Mouse (Mus musculus) thymus, adult 2 months (tissue): ENCODE results near the gene Treml4.

Source experiments
- CTCF ChIP-seq: fragments of 200-500 bp; IDR thresholded peaks from 2 replicates; pipeline ENCODE4 v1.5.1; 2012; ENCODE audit warnings: mild to moderate bottlenecking, control low read depth, low read length, moderate library complexity, borderline replicate concordance; ENCODE audit not compliant: control insufficient read depth, poor library complexity, insufficient read depth; ENCODE audit errors: extremely low read depth
- POLR2A ChIP-seq: fragments of 200-500 bp; IDR thresholded peaks from 2 replicates; pipeline ENCODE4 v1.6.1; 2012; ENCODE audit warnings: mild to moderate bottlenecking, low read length, control low read depth, moderate library complexity; ENCODE audit not compliant: control insufficient read depth, poor library complexity, insufficient read depth; ENCODE audit errors: extremely low read depth

DNA sequence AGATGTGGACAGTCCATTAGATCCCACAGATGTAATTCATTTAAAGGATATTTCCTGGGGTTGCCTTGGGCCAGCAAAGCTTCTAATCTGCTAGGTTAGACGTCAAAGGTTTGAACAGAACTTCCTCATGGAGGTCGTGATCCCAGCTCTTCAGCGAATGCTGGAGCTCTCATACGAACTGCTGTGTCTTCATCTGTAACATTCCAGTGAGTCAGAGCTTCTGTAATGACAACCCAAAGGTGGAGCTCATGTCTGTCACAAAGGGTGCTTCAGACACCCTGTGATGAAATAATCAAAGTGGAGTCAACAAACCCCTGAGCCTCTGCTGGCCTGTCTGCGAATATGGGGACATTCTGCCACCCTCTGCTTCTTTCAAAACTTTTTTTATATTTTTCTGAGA is 29.5 kb upstream of the Treml4 start:
- TF ChIP-seq POLR2A (no peak), CTCF (no peak)
